Comparison of ENCODE assay signal across 29 mouse cellular contexts in the genomic region with DNA sequence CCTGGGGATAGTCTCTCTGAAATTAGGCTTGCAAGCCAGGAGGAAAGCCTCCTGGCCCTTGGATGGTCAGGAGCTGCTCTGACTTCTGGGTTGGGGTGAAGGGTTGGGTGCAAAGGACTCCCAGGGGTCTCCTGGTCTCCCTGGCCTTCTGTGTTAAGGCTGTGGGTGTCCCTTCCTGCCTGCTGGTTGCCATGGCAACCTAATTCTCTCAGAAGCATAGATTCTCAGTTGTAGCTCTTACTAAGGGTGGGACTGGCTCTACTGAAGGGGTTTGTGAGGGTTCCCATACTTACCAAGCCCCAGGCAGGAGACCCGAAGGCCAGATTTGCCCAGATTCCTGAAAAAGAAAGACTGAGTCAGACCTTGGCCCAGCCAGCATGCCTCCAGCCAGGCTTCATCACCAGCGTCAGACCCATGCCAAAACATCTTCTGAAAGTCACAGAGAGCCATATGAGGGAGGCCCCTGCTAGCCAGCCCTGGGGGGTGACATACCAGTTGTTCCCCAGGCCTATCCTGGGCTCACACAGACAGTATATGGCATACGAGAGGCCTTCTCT.
DNase-seq lines count a peak whose midpoint lies in the region; ATAC-seq and TF ChIP-seq lines count a peak whose summit lies in the region.
"Had no signal": no experiment of that assay in that cellular context is flagged by ENCODE, and none has a peak within 500 bp of the region (broad histone marks: within the 10 kb centered on the region; RNA-seq: fewer than 3 reads in every experiment).

No protein-coding gene starts in this region.

- no peak for TF ChIP-seq CTCF in hindbrain, postnatal 0 days (IDR thresholded peaks at IDR 0.05; ENCODE audit: low read depth)
- TF ChIP-seq CTCF in midbrain, postnatal 0 days (IDR thresholded peaks at IDR 0.05) = no peak
- TF ChIP-seq CTCF in embryonic fibroblast, embryonic 13.5 days (IDR thresholded peaks at IDR 0.05; ENCODE audit: borderline replicate concordance, insufficient read depth, low read length) = no peak

- H3K9ac ChIP-seq in forebrain, embryonic 15.5 days (replicated peaks) = no peak overlapping the region
- H3K9ac ChIP-seq in forebrain, embryonic 13.5 days = no peak overlapping the region
- no peak overlapping the region for H3K9ac ChIP-seq in hindbrain, postnatal 0 days (replicated peaks; ENCODE audit: low read length)
- no peak overlapping the region for H3K9ac ChIP-seq in hindbrain, embryonic 14.5 days
- no peak overlapping the region for H3K9ac ChIP-seq in midbrain, postnatal 0 days (replicated peaks; ENCODE audit: low read length, poor library complexity, severe bottlenecking)
- H3K9ac ChIP-seq in midbrain, embryonic 15.5 days = no peak overlapping the region
- H3K9ac ChIP-seq: embryonic facial prominence, embryonic 12.5 days; heart, embryonic 13.5 days; hindbrain, embryonic 12.5 days; kidney, embryonic 15.5 days; liver, embryonic 15.5 days; lung, embryonic 14.5 days had no signal

- 0 out of 2 replicates have a peak, but pooled peaks have one; percentile 41 for ATAC-seq in forebrain, embryonic 15.5 days (replicated peaks)
- no peak for ATAC-seq in forebrain, embryonic 13.5 days
- ATAC-seq in hindbrain, postnatal 0 days = peak; percentile 21; the same call in 1 of the 2 replicates
- no peak for ATAC-seq in hindbrain, embryonic 14.5 days (ENCODE audit: low FRiP score)
- no peak for ATAC-seq in midbrain, postnatal 0 days (ENCODE audit: low FRiP score)
- no peak for ATAC-seq in midbrain, embryonic 15.5 days (replicated peaks)
- ATAC-seq: activated CD4-positive, CD25-positive, alpha-beta regulatory T cell, adult 4 months; CD4-positive, CD25-positive, alpha-beta regulatory T cell, adult 4 months; forebrain, embryonic 16.5 days had no signal

- H3K4me2 ChIP-seq in forebrain, embryonic 15.5 days (replicated peaks) = no peak overlapping the region
- H3K4me2 ChIP-seq in forebrain, embryonic 13.5 days = no peak overlapping the region
- no peak overlapping the region for H3K4me2 ChIP-seq in hindbrain, postnatal 0 days (ENCODE audit: low read depth, low read length)
- H3K4me2 ChIP-seq in hindbrain, embryonic 14.5 days (replicated peaks) = no peak overlapping the region
- H3K4me2 ChIP-seq in midbrain, postnatal 0 days (ENCODE audit: low read depth, low read length, poor library complexity, severe bottlenecking) = no peak overlapping the region
- H3K4me2 ChIP-seq in midbrain, embryonic 15.5 days = no peak overlapping the region
- H3K4me2 ChIP-seq: embryonic facial prominence, embryonic 12.5 days; heart, embryonic 13.5 days; hindbrain, embryonic 12.5 days; kidney, embryonic 15.5 days; liver, embryonic 15.5 days; lung, embryonic 14.5 days; midbrain, embryonic 11.5 days had no signal

- H3K9me3 ChIP-seq in forebrain, embryonic 15.5 days = no peaks in the 10 kb centered on the region
- no peaks in the 10 kb centered on the region for H3K9me3 ChIP-seq in forebrain, embryonic 13.5 days (replicated peaks)
- no peaks in the 10 kb centered on the region for H3K9me3 ChIP-seq in hindbrain, postnatal 0 days (ENCODE audit: low read length)
- H3K9me3 ChIP-seq in hindbrain, embryonic 14.5 days (ENCODE audit: control insufficient read depth, low read length) = no peaks in the 10 kb centered on the region
- H3K9me3 ChIP-seq in midbrain, postnatal 0 days (ENCODE audit: low read length) = no peaks in the 10 kb centered on the region
- H3K9me3 ChIP-seq in midbrain, embryonic 15.5 days = no peaks in the 10 kb centered on the region
- H3K9me3 ChIP-seq: embryonic facial prominence, embryonic 12.5 days; heart, embryonic 13.5 days; hindbrain, embryonic 12.5 days; kidney, embryonic 15.5 days; liver, embryonic 15.5 days had no signal

- no peaks in the 10 kb centered on the region for H3K27me3 ChIP-seq in forebrain, embryonic 15.5 days
- 0 out of 2 replicates have a peak, but pooled peaks cover 2% of the 10 kb centered on the region for H3K27me3 ChIP-seq in forebrain, embryonic 13.5 days
- H3K27me3 ChIP-seq in hindbrain, postnatal 0 days (ENCODE audit: insufficient read depth, low read length) = no peaks in the 10 kb centered on the region
- no peaks in the 10 kb centered on the region for H3K27me3 ChIP-seq in hindbrain, embryonic 14.5 days (ENCODE audit: control insufficient read depth, insufficient read depth, low read length)
- no peaks in the 10 kb centered on the region for H3K27me3 ChIP-seq in midbrain, postnatal 0 days (ENCODE audit: insufficient read depth, low read length)
- H3K27me3 ChIP-seq in midbrain, embryonic 15.5 days (replicated peaks) = no peaks in the 10 kb centered on the region
- H3K27me3 ChIP-seq: embryonic facial prominence, embryonic 12.5 days; liver, embryonic 15.5 days had no signal

- H3K4me3 ChIP-seq in forebrain, embryonic 15.5 days = no peak overlapping the region
- H3K4me3 ChIP-seq in forebrain, embryonic 13.5 days = no peak overlapping the region
- H3K4me3 ChIP-seq in hindbrain, postnatal 0 days (ENCODE audit: low read length) = no peak overlapping the region
- no peak overlapping the region for H3K4me3 ChIP-seq in hindbrain, embryonic 14.5 days (replicated peaks; ENCODE audit: low read length)
- no peak overlapping the region for H3K4me3 ChIP-seq in midbrain, postnatal 0 days (ENCODE audit: low read depth, low read length)
- no peak overlapping the region for H3K4me3 ChIP-seq in midbrain, embryonic 15.5 days
- no peak overlapping the region for H3K4me3 ChIP-seq in embryonic fibroblast, embryonic 13.5 days (ENCODE audit: insufficient read depth, low read length)
- H3K4me3 ChIP-seq: embryonic facial prominence, embryonic 12.5 days; erythroblast, embryonic 14.5 days; heart, embryonic 13.5 days; hindbrain, embryonic 12.5 days; kidney, embryonic 15.5 days; liver, embryonic 15.5 days had no signal

- H3K4me1 ChIP-seq in forebrain, embryonic 15.5 days = peaks cover 5% of the 10 kb centered on the region; the same call in 1 of the 2 replicates
- H3K4me1 ChIP-seq in forebrain, embryonic 13.5 days = peaks cover 8% of the 10 kb centered on the region
- H3K4me1 ChIP-seq in hindbrain, postnatal 0 days (ENCODE audit: insufficient read depth, low read length) = 0 out of 2 replicates have a peak, but pooled peaks cover 4% of the 10 kb centered on the region
- no peaks in the 10 kb centered on the region for H3K4me1 ChIP-seq in hindbrain, embryonic 14.5 days (replicated peaks; ENCODE audit: control insufficient read depth, insufficient read depth, low read length)
- H3K4me1 ChIP-seq in midbrain, postnatal 0 days (ENCODE audit: insufficient read depth, low read length) = peaks cover 6% of the 10 kb centered on the region
- H3K4me1 ChIP-seq in midbrain, embryonic 15.5 days = peaks cover 8% of the 10 kb centered on the region
- peaks cover 6% of the 10 kb centered on the region for H3K4me1 ChIP-seq in embryonic fibroblast, embryonic 13.5 days (ENCODE audit: control insufficient read depth, insufficient read depth, low read length)
- H3K4me1 ChIP-seq: embryonic facial prominence, embryonic 12.5 days; liver, embryonic 15.5 days had no signal

- H3K27ac ChIP-seq in forebrain, embryonic 15.5 days (replicated peaks) = no peak overlapping the region
- H3K27ac ChIP-seq in forebrain, embryonic 13.5 days = no peak overlapping the region
- H3K27ac ChIP-seq in hindbrain, postnatal 0 days = no peak overlapping the region
- H3K27ac ChIP-seq in hindbrain, embryonic 14.5 days = no peak overlapping the region
- H3K27ac ChIP-seq in midbrain, postnatal 0 days (ENCODE audit: low read depth, low read length) = peak overlapping the region; percentile 9; the same call in 1 of the 2 replicates
- no peak overlapping the region for H3K27ac ChIP-seq in midbrain, embryonic 15.5 days
- H3K27ac ChIP-seq in embryonic fibroblast, embryonic 13.5 days (ENCODE audit: insufficient read depth, low read length) = peak overlapping the region; percentile 41; the same call in 1 of the 2 replicates
- H3K27ac ChIP-seq: embryonic facial prominence, embryonic 12.5 days; heart, embryonic 13.5 days; hindbrain, embryonic 12.5 days; kidney, embryonic 15.5 days; liver, embryonic 15.5 days had no signal

- peak; percentile 47 for DNase-seq in hindbrain, postnatal 0 days (ENCODE audit: low spot score)
- DNase-seq in hindbrain, embryonic 14.5 days (ENCODE audit: low spot score) = no peak
- DNase-seq in midbrain, postnatal 0 days (ENCODE audit: low spot score) = peak; percentile 37
- no peak for DNase-seq in cerebellum, postnatal 14 days
- DNase-seq: adrenal gland, adult 2 months; cerebellum, adult 11 months; cerebellum, adult 9-10 months; embryo, embryonic 11 days; heart, postnatal 14 days; kidney, adult 18-20 months; kidney, postnatal 25 days; layer of hippocampus, postnatal 36 days; lung, embryonic 14.5 days; thymus, adult 2 months; thymus, postnatal 36 days had no signal

- WGBS in forebrain, embryonic 15.5 days = 74% methylated on average over 3 of the region's 3 CpGs
- 84% methylated on average over 3 of the region's 3 CpGs for WGBS in forebrain, embryonic 13.5 days
- WGBS in hindbrain, postnatal 0 days = 72% methylated on average over 3 of the region's 3 CpGs
- WGBS in hindbrain, embryonic 14.5 days = 77% methylated on average over 3 of the region's 3 CpGs
- 67% methylated on average over 3 of the region's 3 CpGs for WGBS in midbrain, postnatal 0 days
- WGBS in midbrain, embryonic 15.5 days = 77% methylated on average over 3 of the region's 3 CpGs

- TF ChIP-seq POLR2A in embryonic fibroblast, embryonic 13.5 days (IDR thresholded peaks at IDR 0.05; ENCODE audit: low read depth, low read length) = no peak

- H3K36me3 ChIP-seq in forebrain, embryonic 15.5 days = no peaks in the 10 kb centered on the region
- no peaks in the 10 kb centered on the region for H3K36me3 ChIP-seq in forebrain, embryonic 13.5 days (ENCODE audit: poor library complexity, severe bottlenecking)
- no peaks in the 10 kb centered on the region for H3K36me3 ChIP-seq in hindbrain, postnatal 0 days (ENCODE audit: insufficient read depth, low read length)
- no peaks in the 10 kb centered on the region for H3K36me3 ChIP-seq in hindbrain, embryonic 14.5 days (replicated peaks; ENCODE audit: control insufficient read depth, insufficient read depth)
- no peaks in the 10 kb centered on the region for H3K36me3 ChIP-seq in midbrain, postnatal 0 days (ENCODE audit: insufficient read depth, low read length)
- H3K36me3 ChIP-seq in midbrain, embryonic 15.5 days (replicated peaks) = no peaks in the 10 kb centered on the region
- H3K36me3 ChIP-seq: embryonic facial prominence, embryonic 12.5 days; heart, embryonic 13.5 days; hindbrain, embryonic 12.5 days; kidney, embryonic 15.5 days; liver, embryonic 15.5 days had no signal

Comparison
In these comparisons a context has a peak if more than half of its experiments do, and no peak if none do; other contexts are left out.
1. ATAC-seq: peak in forebrain, embryonic 15.5 days (single experiment) and hindbrain, postnatal 0 days (single experiment); none in forebrain, embryonic 13.5 days (single experiment), hindbrain, embryonic 14.5 days (single experiment), midbrain, postnatal 0 days (single experiment) and midbrain, embryonic 15.5 days (single experiment).
2. H3K27ac ChIP-seq: peak in midbrain, postnatal 0 days (single experiment) and embryonic fibroblast, embryonic 13.5 days (single experiment); none in forebrain, embryonic 15.5 days (single experiment), forebrain, embryonic 13.5 days (single experiment), hindbrain, postnatal 0 days (single experiment), hindbrain, embryonic 14.5 days (single experiment) and midbrain, embryonic 15.5 days (single experiment).
3. DNase-seq: peak in hindbrain, postnatal 0 days (single experiment) and midbrain, postnatal 0 days (single experiment); none in hindbrain, embryonic 14.5 days (single experiment) and cerebellum, postnatal 14 days (0 of 2).